Mouse (Mus musculus) midbrain, embryonic 10.5 days (tissue): ENCODE measurements at regions not wholly inside any gene's neighbourhood (a gene's known extent, or its start where the extent isn't known, plus 50 kb on each side); places are given as distances from the start of the nearest gene placed in this dataset.

Experiments used
- DNase-seq: peaks from one replicate; pipeline ENCODE4 v3.0.0-alpha.2; 2017; ENCODE audit warnings: low spot score
- H3K27ac ChIP-seq: fragments of 300-500 bp; sonication (generic); replicated peaks from 2 replicates; pipeline ENCODE4 v1.5.1; 2016; ENCODE audit warnings: mild to moderate bottlenecking
- H3K27me3 ChIP-seq: fragments of 300-500 bp; sonication (generic); 2 replicates; pipeline ENCODE4 v1.6.1; 2016; ENCODE audit warnings: low read depth, mild to moderate bottlenecking; ENCODE audit not compliant: poor library complexity, severe bottlenecking
- H3K36me3 ChIP-seq: fragments of 300-500 bp; sonication (generic); 2 replicates; pipeline ENCODE4 v1.6.1; 2016; ENCODE audit warnings: mild to moderate bottlenecking, moderate library complexity
- H3K4me1 ChIP-seq: fragments of 300-500 bp; sonication (generic); 2 replicates; pipeline ENCODE4 v1.6.1; 2016
- H3K4me3 ChIP-seq: fragments of 300-500 bp; sonication (generic); 2 replicates; pipeline ENCODE4 v1.5.1; 2016; ENCODE audit warnings: mild to moderate bottlenecking, moderate library complexity
- H3K9me3 ChIP-seq: fragments of 300-500 bp; sonication (generic); replicated peaks from 2 replicates; pipeline ENCODE4 v1.6.1; 2016; ENCODE audit warnings: mild to moderate bottlenecking
- WGBS: fragments of 180-500 bp; shearing (Covaris S2); methylation state at CpG from one replicate; pipeline ENCODE4 v1.1.7; 2016; 5-methylcytosine and 5-hydroxymethylcytosine counted together

GRCm38 (mm10) chr9:116377706-116378105 lies 202.5 kb upstream of the Tgfbr2 start:
- Histone ChIP-seq H3K9me3 (no peaks in the 10 kb centered on the region), H3K27me3 (no peaks in the 10 kb centered on the region), H3K4me1 (0 out of 2 replicates have a peak, but pooled peaks cover 3% of the 10 kb centered on the region), H3K4me3 (no peak overlapping the region), H3K27ac (no peak overlapping the region), H3K36me3 (no peaks in the 10 kb centered on the region)
- no peak for DNase-seq
- WGBS, result 47% methylated on average over 1 of the region's 1 CpGs

- Histone ChIP-seq H3K27me3 (no peaks in the 10 kb centered on the region), H3K4me1 (0 out of 2 replicates have a peak, but pooled peaks cover 3% of the 10 kb centered on the region), H3K27ac (no peak overlapping the region), H3K9me3 (no peaks in the 10 kb centered on the region), H3K4me3 (no peak overlapping the region), H3K36me3 (no peaks in the 10 kb centered on the region)
- 85% methylated on average over 12 of the region's 12 CpGs for WGBS
- DNase-seq, result no peak
Measured at GRCm38 (mm10) chr9:116375658-116376357, 200.6 kb upstream of the Tgfbr2 start.

GRCm38 (mm10) chr9:116374343-116374742 lies 199.2 kb upstream of the Tgfbr2 start:
- no peaks in the 10 kb centered on the region for H3K27me3 ChIP-seq
- no peak overlapping the region for H3K27ac ChIP-seq
- H3K9me3 ChIP-seq, result no peaks in the 10 kb centered on the region
- H3K4me3 ChIP-seq, result no peak overlapping the region
- 93% methylated on average over 4 of the region's 4 CpGs for WGBS
- H3K36me3 ChIP-seq, result no peaks in the 10 kb centered on the region
- DNase-seq, result no peak
- H3K4me1 ChIP-seq, result 0 out of 2 replicates have a peak, but pooled peaks cover 3% of the 10 kb centered on the region

- WGBS, result 73% methylated on average over 3 of the region's 3 CpGs
- no peaks in the 10 kb centered on the region for H3K27me3 ChIP-seq
- no peaks in the 10 kb centered on the region for H3K36me3 ChIP-seq
- DNase-seq, result no peak
- 0 out of 2 replicates have a peak, but pooled peaks cover 3% of the 10 kb centered on the region for H3K4me1 ChIP-seq
- H3K9me3 ChIP-seq, result no peaks in the 10 kb centered on the region
- no peak overlapping the region for H3K4me3 ChIP-seq
- no peak overlapping the region for H3K27ac ChIP-seq
Measured at GRCm38 (mm10) chr9:116373396-116373795, 198.2 kb upstream of the Tgfbr2 start.

GRCm38 (mm10) chr9:116369059-116369718 lies 194.0 kb upstream of the Tgfbr2 start:
- no peaks in the 10 kb centered on the region for H3K27me3 ChIP-seq
- H3K9me3 ChIP-seq, result no peaks in the 10 kb centered on the region
- H3K36me3 ChIP-seq, result no peaks in the 10 kb centered on the region
- DNase-seq, result no peak
- H3K4me1 ChIP-seq, result peaks cover 3% of the 10 kb centered on the region; the same call in 1 of the 2 replicates
- no peak overlapping the region for H3K4me3 ChIP-seq
- no peak overlapping the region for H3K27ac ChIP-seq

GRCm38 (mm10) chr9:116366713-116367112 lies 191.6 kb upstream of the Tgfbr2 start:
- no peak overlapping the region for H3K4me3 ChIP-seq
- WGBS, result 93% methylated on average over 7 of the region's 7 CpGs
- H3K9me3 ChIP-seq, result no peaks in the 10 kb centered on the region
- no peak overlapping the region for H3K27ac ChIP-seq
- no peaks in the 10 kb centered on the region; the same call in 1 of the 2 replicates for H3K4me1 ChIP-seq
- DNase-seq, result no peak
- H3K27me3 ChIP-seq, result no peaks in the 10 kb centered on the region
- no peaks in the 10 kb centered on the region for H3K36me3 ChIP-seq

GRCm38 (mm10) chr9:116366193-116366592 lies 191.0 kb upstream of the Tgfbr2 start:
- Histone ChIP-seq H3K36me3 (no peaks in the 10 kb centered on the region), H3K27ac (no peak overlapping the region), H3K9me3 (no peaks in the 10 kb centered on the region), H3K4me3 (no peak overlapping the region), H3K27me3 (no peaks in the 10 kb centered on the region), H3K4me1 (no peaks in the 10 kb centered on the region; the same call in 1 of the 2 replicates)
- DNase-seq, result no peak
- 88% methylated on average over 9 of the region's 9 CpGs for WGBS

- Histone ChIP-seq H3K9me3 (no peaks in the 10 kb centered on the region), H3K4me3 (no peak overlapping the region), H3K27ac (no peak overlapping the region), H3K4me1 (no peaks in the 10 kb centered on the region; the same call in 1 of the 2 replicates), H3K27me3 (no peaks in the 10 kb centered on the region), H3K36me3 (no peaks in the 10 kb centered on the region)
- DNase-seq, result no peak
- 83% methylated on average over 3 of the region's 3 CpGs for WGBS
Measured at GRCm38 (mm10) chr9:116365701-116366100, 190.5 kb upstream of the Tgfbr2 start.

GRCm38 (mm10) chr9:116365016-116365685 lies 190.0 kb upstream of the Tgfbr2 start:
- no peaks in the 10 kb centered on the region for H3K27me3 ChIP-seq
- H3K36me3 ChIP-seq, result no peaks in the 10 kb centered on the region
- H3K27ac ChIP-seq, result no peak overlapping the region
- 87% methylated on average over 12 of the region's 12 CpGs for WGBS
- no peak overlapping the region for H3K4me3 ChIP-seq
- no peaks in the 10 kb centered on the region; the same call in 1 of the 2 replicates for H3K4me1 ChIP-seq
- no peaks in the 10 kb centered on the region for H3K9me3 ChIP-seq
- DNase-seq, result no peak

- WGBS, result 91% methylated on average over 3 of the region's 3 CpGs
- no peak overlapping the region for H3K27ac ChIP-seq
- no peaks in the 10 kb centered on the region for H3K36me3 ChIP-seq
- H3K4me3 ChIP-seq, result no peak overlapping the region
- H3K4me1 ChIP-seq, result no peaks in the 10 kb centered on the region; the same call in 1 of the 2 replicates
- H3K9me3 ChIP-seq, result no peaks in the 10 kb centered on the region
- no peak for DNase-seq
- no peaks in the 10 kb centered on the region for H3K27me3 ChIP-seq
Measured at GRCm38 (mm10) chr9:116361092-116361491, 185.9 kb upstream of the Tgfbr2 start.

GRCm38 (mm10) chr9:116354056-116354732 lies 179.0 kb upstream of the Tgfbr2 start:
- Histone ChIP-seq H3K4me1 (no peaks in the 10 kb centered on the region), H3K9me3 (no peaks in the 10 kb centered on the region), H3K27me3 (no peaks in the 10 kb centered on the region), H3K27ac (no peak overlapping the region), H3K4me3 (no peak overlapping the region), H3K36me3 (no peaks in the 10 kb centered on the region)
- 87% methylated on average over 7 of the region's 7 CpGs for WGBS
- DNase-seq, result no peak

- 79% methylated on average over 4 of the region's 4 CpGs for WGBS
- no peak overlapping the region for H3K27ac ChIP-seq
Measured at GRCm38 (mm10) chr9:116352801-116353494, 177.8 kb upstream of the Tgfbr2 start.

More at GRCm38 (mm10) chr9:116352801-116353494, 177.8 kb upstream of the Tgfbr2 start:
- Histone ChIP-seq H3K27me3 (no peaks in the 10 kb centered on the region), H3K9me3 (no peaks in the 10 kb centered on the region), H3K36me3 (no peaks in the 10 kb centered on the region), H3K4me3 (no peak overlapping the region), H3K4me1 (no peaks in the 10 kb centered on the region)
- DNase-seq, result no peak
